Mouse (Mus musculus): ENCODE results near the gene 4930502E18Rik. TPM values are rescaled to one million over a fixed set of nuclear protein-coding genes. Genes with fewer than 3 reads are reported as not detected.

4930502E18Rik gene
- total and polyA plus RNA-seq, 3 experiments = not detected

GRCm38 (mm10) chrX:53728967-53729366 lies 4.3 kb downstream of the 4930502E18Rik start:
- Histone ChIP-seq H3K27me3 (ENCODE audit: control insufficient read depth in 1 of 2, insufficient read depth in 2 of 2, low read length in 2 of 2) (no peaks in the 10 kb centered on the region), H3K79me2 (ENCODE audit: control insufficient read depth, insufficient read depth, low read length, poor library complexity) (no peaks in the 10 kb centered on the region), H3K27ac (ENCODE audit: control insufficient read depth, low read depth, low read length) (no peak overlapping the region), H3K4me3 (ENCODE audit: control insufficient read depth in 1 of 2, insufficient read depth in 1 of 2, low read depth in 2 of 2, low read length in 2 of 2) (no peak overlapping the region), H3K9me3 (replicated peaks; ENCODE audit: insufficient read depth, low read length) (no peaks in the 10 kb centered on the region), H3K36me3 (ENCODE audit: control insufficient read depth in 1 of 2, insufficient read depth in 2 of 2, low read length in 2 of 2) (no peaks in the 10 kb centered on the region), H3K4me1 (ENCODE audit: control insufficient read depth in 1 of 2, insufficient read depth in 2 of 2, low read length in 2 of 2) (no peaks in the 10 kb centered on the region), H3K9ac (ENCODE audit: control insufficient read depth, low read depth, low read length, poor library complexity, severe bottlenecking) (no peak overlapping the region)
- no peak for TF ChIP-seq MAZ (IDR thresholded peaks at IDR 0.05; ENCODE audit: low read depth, low read length)
- TF ChIP-seq EP300 (IDR thresholded peaks at IDR 0.05; ENCODE audit: low read depth in 1 of 2, low read length in 2 of 2) = no peak
- no peak for TF ChIP-seq TCF12 (IDR thresholded peaks at IDR 0.05; ENCODE audit: low read depth, low read length)
- no peak for TF ChIP-seq RAD21 (IDR thresholded peaks at IDR 0.05; ENCODE audit: low read depth, low read length)
- TF ChIP-seq MYC (IDR thresholded peaks at IDR 0.05; ENCODE audit: low read depth, low read length) = no peak
- TF ChIP-seq POLR2AphosphoS2 (IDR thresholded peaks at IDR 0.05; ENCODE audit: low read length) = no peak
- no peak for TF ChIP-seq JUND (IDR thresholded peaks at IDR 0.05; ENCODE audit: low read depth, low read length)
- no peak for TF ChIP-seq USF2 (IDR thresholded peaks at IDR 0.05; ENCODE audit: borderline replicate concordance in 1 of 2, insufficient read depth in 1 of 2, low read depth in 1 of 2, low read length in 2 of 2)
- TF ChIP-seq TBP (IDR thresholded peaks at IDR 0.05; ENCODE audit: low read depth, low read length) = no peak
- no peak for TF ChIP-seq ZNF384 (IDR thresholded peaks at IDR 0.05; ENCODE audit: low read depth, low read length)
- no peak for TF ChIP-seq MEF2A (IDR thresholded peaks at IDR 0.05; ENCODE audit: extremely low read depth, insufficient replicate concordance, low read depth, low read length, poor library complexity, severe bottlenecking)
- no peak for TF ChIP-seq MAX (IDR thresholded peaks at IDR 0.05; ENCODE audit: low read length)
- TF ChIP-seq ZMIZ1 (IDR thresholded peaks at IDR 0.05; ENCODE audit: low read depth, low read length) = no peak
- TF ChIP-seq SMC3 (IDR thresholded peaks at IDR 0.05; ENCODE audit: low read depth, low read length) = no peak
- TF ChIP-seq POLR2AphosphoS5 (IDR thresholded peaks at IDR 0.05; ENCODE audit: borderline replicate concordance, low read depth, low read length) = no peak
- TF ChIP-seq CHD1 (IDR thresholded peaks at IDR 0.05; ENCODE audit: low read depth, low read length) = no peak
- DNase-seq (ENCODE audit: low read depth, low spot score) = no peak

GRCm38 (mm10) chrX:53752851-53753250 lies 28.2 kb downstream of the 4930502E18Rik start:
- H3K79me2 ChIP-seq (ENCODE audit: control insufficient read depth, insufficient read depth, low read length, poor library complexity) = no peaks in the 10 kb centered on the region

More at GRCm38 (mm10) chrX:53752851-53753250, 28.2 kb downstream of the 4930502E18Rik start:
- Histone ChIP-seq H3K27ac (ENCODE audit: control insufficient read depth, low read depth, low read length) (no peak overlapping the region), H3K4me1 (ENCODE audit: control insufficient read depth in 1 of 2, insufficient read depth in 2 of 2, low read length in 2 of 2) (no peaks in the 10 kb centered on the region), H3K9ac (ENCODE audit: control insufficient read depth, low read depth, low read length, poor library complexity, severe bottlenecking) (no peak overlapping the region), H3K27me3 (ENCODE audit: control insufficient read depth in 1 of 2, insufficient read depth in 2 of 2, low read length in 2 of 2) (no peaks in the 10 kb centered on the region), H3K4me3 (ENCODE audit: control insufficient read depth in 1 of 2, insufficient read depth in 1 of 2, low read depth in 2 of 2, low read length in 2 of 2) (no peak overlapping the region), H3K9me3 (replicated peaks; ENCODE audit: insufficient read depth, low read length) (no peaks in the 10 kb centered on the region), H3K36me3 (ENCODE audit: control insufficient read depth in 1 of 2, insufficient read depth in 2 of 2, low read length in 2 of 2) (no peaks in the 10 kb centered on the region)
- TF ChIP-seq TBP (IDR thresholded peaks at IDR 0.05; ENCODE audit: low read depth, low read length) (no peak), GATA1 (IDR thresholded peaks at IDR 0.05; ENCODE audit: low read depth, low read length) (no peak), MAX (IDR thresholded peaks at IDR 0.05; ENCODE audit: low read length) (no peak), USF2 (IDR thresholded peaks at IDR 0.05; ENCODE audit: borderline replicate concordance in 1 of 2, insufficient read depth in 1 of 2, low read depth in 1 of 2, low read length in 2 of 2) (no peak), POLR2AphosphoS5 (IDR thresholded peaks at IDR 0.05; ENCODE audit: borderline replicate concordance, low read depth, low read length) (no peak), BHLHE40 (IDR thresholded peaks at IDR 0.05; ENCODE audit: borderline replicate concordance, low read depth, low read length) (no peak), POLR2AphosphoS2 (IDR thresholded peaks at IDR 0.05; ENCODE audit: low read length) (no peak), RAD21 (IDR thresholded peaks at IDR 0.05; ENCODE audit: low read depth, low read length) (no peak), HCFC1 (IDR thresholded peaks at IDR 0.05; ENCODE audit: low read depth, low read length) (no peak), KAT2A (conservative IDR thresholded peaks at IDR 0.05; ENCODE audit: low read depth, low read length) (no peak), JUND (IDR thresholded peaks at IDR 0.05; ENCODE audit: low read depth, low read length) (no peak), ZKSCAN1 (IDR thresholded peaks at IDR 0.05; ENCODE audit: low read depth, low read length) (no peak), MAZ (IDR thresholded peaks at IDR 0.05; ENCODE audit: low read depth, low read length) (no peak), SIN3A (IDR thresholded peaks at IDR 0.05; ENCODE audit: low read length) (no peak), E2F4 (IDR thresholded peaks at IDR 0.05; ENCODE audit: borderline replicate concordance, low read depth, low read length) (no peak), ZMIZ1 (IDR thresholded peaks at IDR 0.05; ENCODE audit: low read depth, low read length) (no peak), TCF12 (IDR thresholded peaks at IDR 0.05; ENCODE audit: low read depth, low read length) (no peak), CHD2 (IDR thresholded peaks at IDR 0.05; ENCODE audit: low read length) (no peak)
- no peak for DNase-seq (ENCODE audit: low read depth, low spot score)
